Mouse (Mus musculus) neural tube, embryonic 14.5 days (tissue): ENCODE results near the gene Ppp2r5b. TPM values are rescaled to one million over a fixed set of nuclear protein-coding genes. Genes with fewer than 3 reads are reported as not detected.

Experiments
- ATAC-seq: fragments of 200-750 bp; cut with Nextera tagmentation; 2 replicates; pipeline ENCODE4 v1.8.0; 2017; ENCODE audit warnings: low read depth, mild to moderate bottlenecking, moderate TSS enrichment, moderate library complexity
- H3K27ac ChIP-seq: fragments of 300-500 bp; sonication (generic); 2 replicates; pipeline ENCODE4 v1.5.1; 2014; ENCODE audit warnings: low read depth, mild to moderate bottlenecking, control low read depth, low read length, moderate library complexity, mixed read lengths
- H3K27me3 ChIP-seq: fragments of 300-500 bp; sonication (generic); 2 replicates; pipeline ENCODE4 v1.6.1; 2014; ENCODE audit warnings: low read length; ENCODE audit not compliant: control insufficient read depth, insufficient read depth
- H3K36me3 ChIP-seq: fragments of 300-500 bp; sonication (generic); 2 replicates; pipeline ENCODE4 v1.6.1; 2014; ENCODE audit warnings: low read length, mixed read lengths; ENCODE audit not compliant: control insufficient read depth, insufficient read depth
- H3K4me1 ChIP-seq: fragments of 300-500 bp; sonication (generic); 2 replicates; pipeline ENCODE4 v1.6.1; 2014; ENCODE audit warnings: low read length; ENCODE audit not compliant: control insufficient read depth, insufficient read depth
- H3K4me2 ChIP-seq: fragments of 300-500 bp; sonication (generic); 2 replicates; pipeline ENCODE4 v1.6.1; 2014; ENCODE audit warnings: mild to moderate bottlenecking, low read depth, low read length, control low read depth
- H3K4me3 ChIP-seq: fragments of 300-500 bp; sonication (generic); 2 replicates; pipeline ENCODE4 v1.5.1; 2014; ENCODE audit warnings: low read depth, low read length, control low read depth, mixed read lengths
- H3K9ac ChIP-seq: fragments of 300-500 bp; sonication (generic); replicated peaks from 2 replicates; pipeline ENCODE4 v1.6.1; 2014; ENCODE audit warnings: low read depth, mild to moderate bottlenecking, control low read depth, low read length, mixed read lengths
- H3K9me3 ChIP-seq: fragments of 300-500 bp; sonication (generic); 2 replicates; pipeline ENCODE4 v1.6.1; 2016; ENCODE audit warnings: low read length; ENCODE audit not compliant: control insufficient read depth
- WGBS: fragments of 180-500 bp; shearing (Covaris S2); extraction: QIAGEN DNeasy Blood & Tissue Kit; methylation state at CpG from one replicate; pipeline ENCODE4 v1.1.7; 2014; 5-methylcytosine and 5-hydroxymethylcytosine counted together
- polyA plus RNA-seq: library from polyadenylated mRNA; unstranded; fragments of >200 nt; fragmentation: Nextera tagmentation; extraction: Ambion mirVana; gene quantifications from 2 replicates; pipeline ENCODE4 v1.2.1, GENCODE M21; 2014

Gene Ppp2r5b
- polyA plus RNA-seq, 1 experiment from 2014 or later, result 154 TPM

- no peaks in the 10 kb centered on the region for H3K27me3 ChIP-seq
- no peak for ATAC-seq
- no peak overlapping the region for H3K4me3 ChIP-seq
- H3K9me3 ChIP-seq, result no peaks in the 10 kb centered on the region
- WGBS, result 63% methylated on average over 7 of the region's 7 CpGs
- H3K4me2 ChIP-seq, result no peak overlapping the region
- H3K4me1 ChIP-seq, result no peaks in the 10 kb centered on the region
- H3K36me3 ChIP-seq, result peaks cover 35% of the 10 kb centered on the region
- H3K9ac ChIP-seq, result no peak overlapping the region
- no peak overlapping the region for H3K27ac ChIP-seq
Observed at GRCm38 (mm10) chr19:6262222-6262621, 26.6 kb upstream of the Ppp2r5b start.

GRCm38 (mm10) chr19:6261379-6261778, 25.7 kb upstream of the Ppp2r5b start:
- WGBS, result 93% methylated on average over 14 of the region's 14 CpGs

GRCm38 (mm10) chr19:6260946-6261345, 25.3 kb upstream of the Ppp2r5b start:
- H3K4me2 ChIP-seq, result no peak overlapping the region
- peaks cover 47% of the 10 kb centered on the region for H3K36me3 ChIP-seq
- H3K4me1 ChIP-seq, result no peaks in the 10 kb centered on the region
- H3K9ac ChIP-seq, result no peak overlapping the region
- 82% methylated on average over 4 of the region's 4 CpGs for WGBS
- H3K9me3 ChIP-seq, result no peaks in the 10 kb centered on the region
- no peak overlapping the region for H3K27ac ChIP-seq
- ATAC-seq, result no peak
- no peaks in the 10 kb centered on the region for H3K27me3 ChIP-seq
- H3K4me3 ChIP-seq, result no peak overlapping the region

More at GRCm38 (mm10) chr19:6261379-6261778, 25.7 kb upstream of the Ppp2r5b start:
- peaks cover 43% of the 10 kb centered on the region for H3K36me3 ChIP-seq
- H3K4me2 ChIP-seq, result no peak overlapping the region
- no peaks in the 10 kb centered on the region for H3K4me1 ChIP-seq
- no peak overlapping the region for H3K9ac ChIP-seq
- no peak overlapping the region for H3K4me3 ChIP-seq
- no peaks in the 10 kb centered on the region for H3K9me3 ChIP-seq
- no peaks in the 10 kb centered on the region for H3K27me3 ChIP-seq
- ATAC-seq, result no peak
- H3K27ac ChIP-seq, result no peak overlapping the region

GRCm38 (mm10) chr19:6260428-6260827, 24.8 kb upstream of the Ppp2r5b start:
- no peak for ATAC-seq
- H3K27me3 ChIP-seq, result no peaks in the 10 kb centered on the region
- H3K9me3 ChIP-seq, result no peaks in the 10 kb centered on the region
- no peak overlapping the region for H3K4me2 ChIP-seq
- no peaks in the 10 kb centered on the region for H3K4me1 ChIP-seq
- peaks cover 50% of the 10 kb centered on the region for H3K36me3 ChIP-seq
- H3K9ac ChIP-seq, result no peak overlapping the region
- H3K4me3 ChIP-seq, result no peak overlapping the region
- WGBS, result 73% methylated on average over 2 of the region's 2 CpGs
- no peak overlapping the region for H3K27ac ChIP-seq

GRCm38 (mm10) chr19:6253021-6253420, 17.3 kb upstream of the Ppp2r5b start:
- no peaks in the 10 kb centered on the region for H3K4me1 ChIP-seq
- H3K27ac ChIP-seq, result no peak overlapping the region
- 92% methylated on average over 4 of the region's 4 CpGs for WGBS
- H3K4me2 ChIP-seq, result no peak overlapping the region
- H3K9ac ChIP-seq, result no peak overlapping the region
- H3K36me3 ChIP-seq, result peaks cover 64% of the 10 kb centered on the region
- no peak for ATAC-seq
- no peak overlapping the region for H3K4me3 ChIP-seq
- no peaks in the 10 kb centered on the region for H3K27me3 ChIP-seq
- no peaks in the 10 kb centered on the region for H3K9me3 ChIP-seq

- ATAC-seq, result no peak
- H3K9ac ChIP-seq, result no peak overlapping the region
- peaks cover 56% of the 10 kb centered on the region for H3K36me3 ChIP-seq
- no peak overlapping the region for H3K4me3 ChIP-seq
- no peaks in the 10 kb centered on the region for H3K27me3 ChIP-seq
- peaks cover 4% of the 10 kb centered on the region for H3K4me1 ChIP-seq
- no peaks in the 10 kb centered on the region for H3K9me3 ChIP-seq
- no peak overlapping the region for H3K4me2 ChIP-seq
- 94% methylated on average over 29 of the region's 29 CpGs for WGBS
- no peak overlapping the region for H3K27ac ChIP-seq
Observed at GRCm38 (mm10) chr19:6247526-6248300, 12.0 kb upstream of the Ppp2r5b start.

- Histone ChIP-seq H3K9ac (no peak overlapping the region), H3K9me3 (no peaks in the 10 kb centered on the region), H3K4me2 (no peak overlapping the region), H3K36me3 (peaks cover 44% of the 10 kb centered on the region), H3K4me3 (no peak overlapping the region), H3K27ac (no peak overlapping the region), H3K4me1 (peaks cover 9% of the 10 kb centered on the region), H3K27me3 (no peaks in the 10 kb centered on the region)
- WGBS, result 85% methylated on average over 1 of the region's 1 CpGs
- no peak for ATAC-seq
Observed at GRCm38 (mm10) chr19:6245806-6246205, 10.1 kb upstream of the Ppp2r5b start.

- Histone ChIP-seq H3K27me3 (no peaks in the 10 kb centered on the region), H3K9me3 (no peaks in the 10 kb centered on the region), H3K4me1 (peaks cover 9% of the 10 kb centered on the region), H3K4me3 (no peak overlapping the region), H3K27ac (no peak overlapping the region), H3K36me3 (peaks cover 34% of the 10 kb centered on the region), H3K4me2 (no peak overlapping the region), H3K9ac (no peak overlapping the region)
- no peak for ATAC-seq
- WGBS, result 88% methylated on average over 5 of the region's 5 CpGs
Observed at GRCm38 (mm10) chr19:6243226-6243625, 7.6 kb upstream of the Ppp2r5b start.

- Histone ChIP-seq H3K9ac (peak overlapping the region; percentile 71), H3K4me2 (peak overlapping the region; percentile 91), H3K9me3 (no peaks in the 10 kb centered on the region), H3K4me3 (peak overlapping the region; percentile 48), H3K27ac (no peak overlapping the region), H3K36me3 (peaks cover 25% of the 10 kb centered on the region), H3K4me1 (peaks cover 9% of the 10 kb centered on the region), H3K27me3 (no peaks in the 10 kb centered on the region)
- no peak for ATAC-seq
- 0% methylated on average over 4 of the region's 4 CpGs for WGBS
Observed at GRCm38 (mm10) chr19:6242281-6242680, 6.6 kb upstream of the Ppp2r5b start.
